Comparison of ENCODE assay signal across 12 mouse cellular contexts in genomic region chr5:46182157-46182556, GRCm38 (mm10).
A peak's percentile ranks its signal among the peaks of the same experiment; 100 is the strongest.
DNase-seq lines count a peak whose midpoint lies in the region; ATAC-seq and TF ChIP-seq lines count a peak whose summit lies in the region.
"Had no signal": no experiment of that assay in that cellular context is flagged by ENCODE, and none has a peak within 500 bp of the region (broad histone marks: within the 10 kb centered on the region; RNA-seq: fewer than 3 reads in every experiment).

No protein-coding gene starts in this region.

- no peaks in the 10 kb centered on the region for H3K9me3 ChIP-seq in liver, postnatal 0 days (ENCODE audit: low read length)
- H3K9me3 ChIP-seq in liver, embryonic 12.5 days (replicated peaks), result no peaks in the 10 kb centered on the region
- no peaks in the 10 kb centered on the region for H3K9me3 ChIP-seq in kidney, embryonic 16.5 days (ENCODE audit: low read length)
- H3K9me3 ChIP-seq in lung, postnatal 0 days (ENCODE audit: low read length), result no peaks in the 10 kb centered on the region

- no peaks in the 10 kb centered on the region for H3K27me3 ChIP-seq in liver, postnatal 0 days (ENCODE audit: insufficient read depth, low read length)
- no peaks in the 10 kb centered on the region for H3K27me3 ChIP-seq in liver, embryonic 12.5 days (replicated peaks)
- H3K27me3 ChIP-seq in kidney, embryonic 16.5 days (ENCODE audit: insufficient read depth, low read length), result no peaks in the 10 kb centered on the region
- no peaks in the 10 kb centered on the region for H3K27me3 ChIP-seq in lung, postnatal 0 days (replicated peaks; ENCODE audit: insufficient read depth, low read length)

- ATAC-seq in liver, postnatal 0 days, result peak; percentile 66
- ATAC-seq in liver, embryonic 12.5 days, result no peak
- peak; percentile 39; the same call in 1 of the 2 replicates for ATAC-seq in kidney, embryonic 16.5 days (ENCODE audit: low FRiP score, low TSS enrichment)
- no peak for ATAC-seq in lung, postnatal 0 days
- ATAC-seq: forebrain, postnatal 0 days had no signal

- WGBS in liver, postnatal 0 days (ENCODE audit: insufficient replicate concordance), result 54% methylated on average over 2 of the region's 2 CpGs
- WGBS in liver, embryonic 12.5 days (ENCODE audit: insufficient replicate concordance), result 86% methylated on average over 2 of the region's 2 CpGs
- WGBS in kidney, embryonic 16.5 days, result 32% methylated on average over 2 of the region's 2 CpGs
- 74% methylated on average over 2 of the region's 2 CpGs for WGBS in lung, postnatal 0 days

- DNase-seq in embryo, embryonic 11 days, result peak; percentile 12
- no peak for DNase-seq in embryo, embryonic 9.5 days (ENCODE audit: extremely low spot score)
- DNase-seq in liver, postnatal 0 days, result no peak
- DNase-seq in retina, embryonic 14.5 days (ENCODE audit: low spot score), result peak; percentile 26
- DNase-seq in lung, adult 18-20 months, result no peak
- DNase-seq in lung, postnatal 0 days (ENCODE audit: low spot score), result no peak
- DNase-seq: forebrain, postnatal 0 days; gastrocnemius, postnatal 36 days; layer of hippocampus, postnatal 36 days; thymus, postnatal 4 days had no signal

- no peak for TF ChIP-seq EP300 in liver, postnatal 0 days (IDR thresholded peaks at IDR 0.05; ENCODE audit: low read depth)
- TF ChIP-seq EP300 in lung, postnatal 0 days (IDR thresholded peaks at IDR 0.05), result no peak

- H3K4me3 ChIP-seq in liver, postnatal 0 days (ENCODE audit: low read depth, low read length), result no peak overlapping the region
- H3K4me3 ChIP-seq in liver, embryonic 12.5 days, result no peak overlapping the region
- no peak overlapping the region for H3K4me3 ChIP-seq in kidney, embryonic 16.5 days (ENCODE audit: low read length)
- H3K4me3 ChIP-seq in lung, postnatal 0 days (ENCODE audit: low read depth, low read length), result no peak overlapping the region

- H3K9ac ChIP-seq in liver, postnatal 0 days (replicated peaks), result no peak overlapping the region
- no peak overlapping the region for H3K9ac ChIP-seq in liver, embryonic 12.5 days
- H3K9ac ChIP-seq in kidney, embryonic 16.5 days (replicated peaks; ENCODE audit: low read length), result no peak overlapping the region
- no peak overlapping the region for H3K9ac ChIP-seq in lung, postnatal 0 days (replicated peaks; ENCODE audit: low read depth)
- H3K9ac ChIP-seq: forebrain, postnatal 0 days had no signal

- no peaks in the 10 kb centered on the region for H3K4me1 ChIP-seq in liver, postnatal 0 days (ENCODE audit: insufficient read depth)
- no peaks in the 10 kb centered on the region for H3K4me1 ChIP-seq in liver, embryonic 12.5 days
- H3K4me1 ChIP-seq in kidney, embryonic 16.5 days (ENCODE audit: insufficient read depth, low read length), result no peaks in the 10 kb centered on the region
- no peaks in the 10 kb centered on the region for H3K4me1 ChIP-seq in lung, postnatal 0 days (ENCODE audit: insufficient read depth, low read depth, low read length)

- no peak for TF ChIP-seq CTCF in liver, postnatal 0 days (IDR thresholded peaks at IDR 0.05; ENCODE audit: low read depth)
- TF ChIP-seq CTCF in lung, postnatal 0 days (IDR thresholded peaks at IDR 0.05), result no peak

- no peak overlapping the region for H3K4me2 ChIP-seq in liver, postnatal 0 days (ENCODE audit: low read depth, low read length)
- no peak overlapping the region for H3K4me2 ChIP-seq in liver, embryonic 12.5 days
- H3K4me2 ChIP-seq in kidney, embryonic 16.5 days (replicated peaks; ENCODE audit: low read depth, low read length), result no peak overlapping the region
- no peak overlapping the region for H3K4me2 ChIP-seq in lung, postnatal 0 days (replicated peaks; ENCODE audit: low read depth, low read length)

- H3K36me3 ChIP-seq in liver, postnatal 0 days (replicated peaks; ENCODE audit: insufficient read depth, low read length), result no peaks in the 10 kb centered on the region
- no peaks in the 10 kb centered on the region for H3K36me3 ChIP-seq in liver, embryonic 12.5 days
- H3K36me3 ChIP-seq in kidney, embryonic 16.5 days (ENCODE audit: insufficient read depth, low read length), result no peaks in the 10 kb centered on the region
- no peaks in the 10 kb centered on the region for H3K36me3 ChIP-seq in lung, postnatal 0 days (ENCODE audit: insufficient read depth, low read length)

- H3K27ac ChIP-seq in liver, postnatal 0 days (ENCODE audit: low read depth), result no peak overlapping the region
- no peak overlapping the region for H3K27ac ChIP-seq in liver, embryonic 12.5 days
- no peak overlapping the region for H3K27ac ChIP-seq in kidney, embryonic 16.5 days (ENCODE audit: low read length)
- no peak overlapping the region for H3K27ac ChIP-seq in lung, postnatal 0 days (ENCODE audit: low read length)

Comparison
In these comparisons a context has a peak if more than half of its experiments do, and no peak if none do; other contexts are left out.
1. DNase-seq: peak in embryo, embryonic 11 days (single experiment) and retina, embryonic 14.5 days (single experiment); none in embryo, embryonic 9.5 days (single experiment), liver, postnatal 0 days (single experiment), lung, adult 18-20 months (0 of 2) and lung, postnatal 0 days (single experiment).
2. ATAC-seq: peak in liver, postnatal 0 days (single experiment) and kidney, embryonic 16.5 days (single experiment); none in liver, embryonic 12.5 days (single experiment) and lung, postnatal 0 days (single experiment).